Mouse (Mus musculus) CD4-positive, CD25-positive, alpha-beta regulatory T cell, adult 2 months (primary cell): ENCODE measurements around the gene Zfp386.

Experiments
- DNase-seq: peaks from one replicate; pipeline ENCODE4 v3.0.0-alpha.2; 2012; ENCODE audit warnings: low read depth, low spot score

Zfp386 gene

GRCm38 (mm10) chr12:116047440-116048377 lies at the start of gene Zfp386:
TSS of gene Zfp386 (plus strand) at chr12:116047724.
- peak; percentile 97 for DNase-seq

- peak; percentile 15 for DNase-seq
Measured at GRCm38 (mm10) chr12:115999784-116000183, 47.7 kb upstream of the Zfp386 start.

- peak; percentile 9 for DNase-seq
Measured at GRCm38 (mm10) chr12:116002946-116003345, 44.6 kb upstream of the Zfp386 start.

GRCm38 (mm10) chr12:116010812-116011211 lies 36.7 kb upstream of the Zfp386 start:
- DNase-seq, result peak; percentile 63

- DNase-seq, result peak; percentile 72
Measured at GRCm38 (mm10) chr12:116028095-116028494, 19.4 kb upstream of the Zfp386 start.

GRCm38 (mm10) chr12:116035346-116035745 lies 12.2 kb upstream of the Zfp386 start:
- DNase-seq, result no peak

GRCm38 (mm10) chr12:116044785-116045184 lies 2.7 kb upstream of the Zfp386 start:
- DNase-seq, result no peak

GRCm38 (mm10) chr12:116048766-116049165 lies 1.2 kb downstream of the Zfp386 start:
- peak; percentile 13 for DNase-seq

GRCm38 (mm10) chr12:116049236-116049635 lies 1.7 kb downstream of the Zfp386 start:
- DNase-seq, result no peak

GRCm38 (mm10) chr12:116049701-116050100 lies 2.2 kb downstream of the Zfp386 start:
- DNase-seq, result peak; percentile 78

- DNase-seq, result no peak
Measured at GRCm38 (mm10) chr12:116054342-116054741, 6.8 kb downstream of the Zfp386 start.

- DNase-seq, result no peak
Measured at GRCm38 (mm10) chr12:116056112-116056511, 8.6 kb downstream of the Zfp386 start.

GRCm38 (mm10) chr12:116061561-116062193 lies 14.2 kb downstream of the Zfp386 start:
- no peak for DNase-seq

GRCm38 (mm10) chr12:116062194-116062583 lies 14.7 kb downstream of the Zfp386 start:
- no peak for DNase-seq

- DNase-seq, result no peak
Measured at GRCm38 (mm10) chr12:116063020-116063419, 15.5 kb downstream of the Zfp386 start.

GRCm38 (mm10) chr12:116071023-116071422 lies 23.5 kb downstream of the Zfp386 start:
- peak; percentile 18 for DNase-seq

- DNase-seq, result peak; percentile 54
Measured at GRCm38 (mm10) chr12:116077074-116077854, 29.7 kb downstream of the Zfp386 start, which contains the start of gene Vipr2. TSS of gene Vipr2 (plus strand) at chr12:116077726.

- DNase-seq, result no peak
Measured at GRCm38 (mm10) chr12:116077855-116078366, 30.4 kb downstream of the Zfp386 start.

GRCm38 (mm10) chr12:116083125-116083524 lies 35.6 kb downstream of the Zfp386 start:
- DNase-seq, result no peak

- no peak for DNase-seq
Measured at GRCm38 (mm10) chr12:116084294-116084693, 36.8 kb downstream of the Zfp386 start.

GRCm38 (mm10) chr12:116086951-116087600 lies 39.6 kb downstream of the Zfp386 start:
- no peak for DNase-seq
